Mouse (Mus musculus) forebrain, embryonic 12.5 days (tissue): ENCODE data around the gene Eif5a. TPM values are rescaled to one million over a fixed set of nuclear protein-coding genes. Genes with fewer than 3 reads are reported as not detected.

Experiments
- ATAC-seq: fragments of 200-750 bp; cut with Nextera tagmentation; 2 replicates; pipeline ENCODE4 v1.8.0; 2017; ENCODE audit warnings: moderate TSS enrichment; ENCODE audit not compliant: low FRiP score
- H3K27ac ChIP-seq: fragments of 300-500 bp; sonication (generic); 2 replicates; pipeline ENCODE4 v1.5.1; 2016; ENCODE audit warnings: mild to moderate bottlenecking
- H3K27me3 ChIP-seq: fragments of 300-500 bp; sonication (generic); 2 replicates; pipeline ENCODE4 v1.6.1; 2016; ENCODE audit warnings: mild to moderate bottlenecking
- H3K36me3 ChIP-seq: fragments of 300-500 bp; sonication (generic); replicated peaks from 2 replicates; pipeline ENCODE4 v1.6.1; 2016; ENCODE audit warnings: mild to moderate bottlenecking
- H3K4me1 ChIP-seq: fragments of 300-500 bp; sonication (generic); 2 replicates; pipeline ENCODE4 v1.6.1; 2016
- H3K4me2 ChIP-seq: fragments of 300-500 bp; sonication (generic); 2 replicates; pipeline ENCODE4 v1.6.1; 2016; ENCODE audit warnings: mild to moderate bottlenecking, moderate library complexity
- H3K4me3 ChIP-seq: fragments of 300-500 bp; sonication (generic); replicated peaks from 2 replicates; pipeline ENCODE4 v1.5.1; 2016; ENCODE audit warnings: mild to moderate bottlenecking
- H3K9ac ChIP-seq: fragments of 300-500 bp; sonication (generic); 2 replicates; pipeline ENCODE4 v1.6.1; 2016; ENCODE audit warnings: mild to moderate bottlenecking
- H3K9me3 ChIP-seq: fragments of 300-500 bp; sonication (generic); 2 replicates; pipeline ENCODE4 v1.6.1; 2016
- WGBS: fragments of 180-500 bp; shearing (Covaris S2); methylation state at CpG from one replicate; pipeline ENCODE4 v1.1.7; 2016; 5-methylcytosine and 5-hydroxymethylcytosine counted together
- polyA plus RNA-seq: library from polyadenylated mRNA; unstranded; fragments of >200 nt; fragmentation: Nextera tagmentation; extraction: Ambion mirVana; gene quantifications from 2 replicates; pipeline ENCODE4 v1.2.1, GENCODE M21; 2016

Eif5a gene
- polyA plus RNA-seq, 1 experiment from 2014 or later: 1,678 TPM

GRCm38 (mm10) chr11:69884240-69884639, 37.5 kb downstream of the Eif5a start:
- no peak overlapping the region for H3K27ac ChIP-seq
- 90% methylated on average over 9 of the region's 9 CpGs for WGBS
- peaks cover 27% of the 10 kb centered on the region for H3K4me1 ChIP-seq
- H3K4me2 ChIP-seq: no peak overlapping the region
- H3K27me3 ChIP-seq: peaks cover 30% of the 10 kb centered on the region
- H3K9me3 ChIP-seq: no peaks in the 10 kb centered on the region
- H3K4me3 ChIP-seq: no peak overlapping the region
- H3K9ac ChIP-seq: no peak overlapping the region
- no peak for ATAC-seq
- no peaks in the 10 kb centered on the region for H3K36me3 ChIP-seq

GRCm38 (mm10) chr11:69883527-69884151, 38.1 kb downstream of the Eif5a start:
- Histone ChIP-seq H3K9me3 (no peaks in the 10 kb centered on the region), H3K9ac (no peak overlapping the region), H3K27me3 (peaks cover 31% of the 10 kb centered on the region), H3K36me3 (no peaks in the 10 kb centered on the region), H3K4me1 (peaks cover 28% of the 10 kb centered on the region), H3K4me3 (no peak overlapping the region), H3K4me2 (no peak overlapping the region), H3K27ac (no peak overlapping the region)
- WGBS: 93% methylated on average over 8 of the region's 8 CpGs
- no peak for ATAC-seq

- H3K4me3 ChIP-seq: no peak overlapping the region
- peaks cover 31% of the 10 kb centered on the region for H3K27me3 ChIP-seq
- no peak overlapping the region for H3K9ac ChIP-seq
- no peak for ATAC-seq
- no peak overlapping the region for H3K4me2 ChIP-seq
- 63% methylated on average over 4 of the region's 4 CpGs for WGBS
- H3K4me1 ChIP-seq: peaks cover 28% of the 10 kb centered on the region
- no peak overlapping the region for H3K27ac ChIP-seq
- no peaks in the 10 kb centered on the region for H3K36me3 ChIP-seq
- H3K9me3 ChIP-seq: no peaks in the 10 kb centered on the region
Observed at GRCm38 (mm10) chr11:69883066-69883465, 38.7 kb downstream of the Eif5a start.

DNA sequence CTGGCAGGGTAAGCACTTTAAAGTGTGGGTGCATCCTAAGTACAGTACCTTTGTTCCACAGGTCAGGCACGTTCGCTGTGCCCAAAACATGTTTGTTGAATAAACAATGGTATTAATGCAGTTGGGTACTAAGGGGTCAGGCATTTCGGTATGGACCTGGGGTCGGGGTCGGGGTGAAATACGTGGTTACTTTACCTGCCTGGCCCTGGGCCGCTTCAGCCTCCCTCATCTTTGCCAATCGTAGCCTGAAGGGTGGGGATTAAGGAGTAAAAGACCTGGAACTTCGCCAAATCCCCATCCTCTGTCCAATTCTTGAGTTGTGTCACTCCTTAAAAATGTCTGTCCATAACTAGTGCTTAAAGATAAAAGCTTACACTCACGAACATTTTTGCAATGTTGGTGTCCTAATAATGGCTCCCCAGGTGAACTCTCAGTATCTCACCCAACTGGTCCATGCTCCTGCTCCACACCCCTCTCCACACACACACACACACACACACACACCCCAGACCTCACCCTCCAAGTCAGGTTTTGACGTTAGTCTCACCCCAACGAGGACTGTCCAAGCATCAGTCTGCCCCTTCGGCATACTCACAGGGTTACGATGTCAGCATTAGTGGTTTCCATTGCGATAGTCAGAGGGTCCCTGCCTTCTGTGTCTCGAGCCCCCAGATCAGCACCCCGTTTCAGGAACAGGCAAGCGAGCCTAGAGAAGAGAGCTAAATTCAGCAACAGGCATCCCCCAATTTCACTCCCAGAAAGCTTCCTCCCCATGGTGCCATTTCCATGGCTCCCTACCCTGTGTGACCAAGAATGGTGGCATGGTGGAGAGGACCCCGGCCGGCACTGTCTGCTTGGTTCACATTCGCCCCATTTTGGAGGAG, 39.7 kb downstream of the Eif5a start:
- H3K4me3 ChIP-seq: peak overlapping the region; percentile 43

DNA sequence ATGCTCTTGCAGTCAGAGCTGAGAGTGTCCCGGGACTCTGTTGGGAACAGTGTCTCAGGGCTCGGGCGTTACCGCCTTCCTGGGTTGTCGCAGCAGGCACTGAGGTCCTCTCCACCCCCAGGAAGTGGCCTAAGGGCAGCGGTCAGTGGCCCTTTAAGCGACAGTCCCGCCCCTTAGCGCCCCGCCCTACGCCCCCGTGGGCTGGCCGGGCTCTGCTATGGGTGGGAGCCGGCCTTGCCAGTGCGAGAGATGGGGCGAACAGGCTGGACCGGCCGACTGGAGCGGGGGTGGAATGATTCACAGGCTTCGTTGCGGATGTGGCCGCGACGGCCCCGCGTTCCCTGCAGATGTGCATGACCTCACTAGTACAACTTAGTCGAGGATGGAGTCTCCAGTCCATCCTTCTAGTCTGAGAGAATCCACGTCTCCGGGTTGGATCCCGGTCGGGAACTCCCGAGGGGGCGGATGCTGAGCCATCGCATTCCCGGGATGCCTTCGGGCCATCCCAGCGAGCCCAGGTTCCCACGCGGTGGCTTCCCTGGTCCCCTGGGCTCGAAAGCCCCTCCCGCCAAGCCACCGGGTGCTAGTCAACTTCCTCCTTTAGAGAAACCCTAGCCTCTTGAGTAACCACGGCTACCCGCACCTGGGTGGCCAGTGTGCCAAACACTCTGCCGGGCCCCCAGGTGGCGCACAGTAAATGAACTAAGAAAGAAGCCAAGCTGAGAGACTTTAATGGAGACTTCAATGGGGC, 40.7 kb downstream of the Eif5a start, which contains the start of gene Kctd11:
Gene Kctd11, minus strand, starts transcription at position 554 of the 751 bp plus-strand sequence.
- no peaks in the 10 kb centered on the region for H3K9me3 ChIP-seq
- under 1% methylated on average over 46 of the region's 46 CpGs for WGBS
- peak within 1 kb of the TSS; percentile 69 for H3K4me2 ChIP-seq
- no peaks in the 10 kb centered on the region for H3K36me3 ChIP-seq
- peak within 1 kb of the TSS; percentile 56 for H3K27ac ChIP-seq
- H3K4me3 ChIP-seq: peak within 1 kb of the TSS; percentile 43
- peaks cover 31% of the 10 kb centered on the region for H3K27me3 ChIP-seq
- H3K4me1 ChIP-seq: peaks cover 36% of the 10 kb centered on the region
- peak; percentile 69 for ATAC-seq
- H3K9ac ChIP-seq: peak within 1 kb of the TSS; percentile 48

More for the DNA sequence above, 39.7 kb downstream of the Eif5a start:
- no peak for ATAC-seq
- Histone ChIP-seq H3K4me1 (peaks cover 34% of the 10 kb centered on the region), H3K27ac (no peak overlapping the region), H3K27me3 (peaks cover 31% of the 10 kb centered on the region), H3K9me3 (no peaks in the 10 kb centered on the region), H3K36me3 (no peaks in the 10 kb centered on the region), H3K9ac (peak overlapping the region; percentile 48; the same call in 1 of the 2 replicates), H3K4me2 (peak overlapping the region; percentile 69)
- WGBS: 55% methylated on average over 21 of the region's 21 CpGs

DNA sequence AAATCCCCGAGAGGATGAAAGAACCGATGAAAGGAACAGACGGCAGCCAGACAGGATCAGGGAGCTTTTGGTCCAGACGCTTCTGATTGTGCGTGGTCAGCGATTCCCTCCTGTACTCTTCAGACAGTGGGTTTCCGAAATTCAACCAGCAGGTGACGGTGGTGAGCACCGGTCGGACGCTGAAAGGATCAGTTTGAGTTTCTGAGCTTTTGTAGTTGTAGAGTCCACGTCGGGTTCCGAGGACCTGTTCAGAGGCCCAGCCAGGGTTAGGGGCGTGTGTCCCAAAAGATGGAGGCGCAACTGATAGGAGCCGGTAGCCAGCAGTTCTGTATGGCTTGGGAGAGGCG, 41.3 kb downstream of the Eif5a start:
- Histone ChIP-seq H3K4me2 (peak overlapping the region; percentile 69), H3K36me3 (no peaks in the 10 kb centered on the region), H3K27ac (peak overlapping the region; percentile 56; the same call in 1 of the 2 replicates), H3K9me3 (no peaks in the 10 kb centered on the region), H3K4me3 (peak overlapping the region; percentile 43), H3K4me1 (peaks cover 36% of the 10 kb centered on the region), H3K27me3 (peaks cover 31% of the 10 kb centered on the region), H3K9ac (peak overlapping the region; percentile 48)
- WGBS: under 1% methylated on average over 18 of the region's 18 CpGs
- ATAC-seq: peak; percentile 7; the same call in 1 of the 2 replicates

- no peaks in the 10 kb centered on the region for H3K36me3 ChIP-seq
- H3K9ac ChIP-seq: no peak overlapping the region
- H3K9me3 ChIP-seq: no peaks in the 10 kb centered on the region
- H3K27ac ChIP-seq: no peak overlapping the region
- H3K27me3 ChIP-seq: peaks cover 31% of the 10 kb centered on the region
- no peak for ATAC-seq
- 60% methylated on average over 15 of the region's 15 CpGs for WGBS
- peak overlapping the region; percentile 69 for H3K4me2 ChIP-seq
- peaks cover 36% of the 10 kb centered on the region for H3K4me1 ChIP-seq
- peak overlapping the region; percentile 8 for H3K4me3 ChIP-seq
Observed at GRCm38 (mm10) chr11:69879711-69880110, 42.0 kb downstream of the Eif5a start.

- H3K4me1 ChIP-seq: peaks cover 36% of the 10 kb centered on the region
- H3K9ac ChIP-seq: no peak overlapping the region
- ATAC-seq: no peak
- 87% methylated on average over 6 of the region's 6 CpGs for WGBS
- H3K27ac ChIP-seq: no peak overlapping the region
- no peaks in the 10 kb centered on the region for H3K9me3 ChIP-seq
- no peak overlapping the region for H3K4me3 ChIP-seq
- H3K27me3 ChIP-seq: peaks cover 31% of the 10 kb centered on the region
- no peak overlapping the region for H3K4me2 ChIP-seq
- no peaks in the 10 kb centered on the region for H3K36me3 ChIP-seq
Observed at GRCm38 (mm10) chr11:69878952-69879351, 42.8 kb downstream of the Eif5a start.

GRCm38 (mm10) chr11:69878399-69878798, 43.4 kb downstream of the Eif5a start:
- Histone ChIP-seq H3K9me3 (no peaks in the 10 kb centered on the region), H3K4me2 (no peak overlapping the region), H3K27ac (no peak overlapping the region), H3K4me3 (no peak overlapping the region), H3K9ac (no peak overlapping the region), H3K4me1 (peaks cover 36% of the 10 kb centered on the region), H3K36me3 (no peaks in the 10 kb centered on the region), H3K27me3 (peaks cover 31% of the 10 kb centered on the region)
- 82% methylated on average over 3 of the region's 3 CpGs for WGBS
- ATAC-seq: no peak

GRCm38 (mm10) chr11:69877878-69878277, 43.9 kb downstream of the Eif5a start, which contains the start of gene Tmem95:
TSS of gene Tmem95 (minus strand) at chr11:69878018.
- WGBS: 92% methylated on average over 11 of the region's 11 CpGs
- 0 out of 2 replicates have a peak within 1 kb of the TSS, but pooled peaks have one; percentile 14 for H3K4me3 ChIP-seq
- H3K27ac ChIP-seq: no peak within 1 kb of the TSS; the same call in 1 of the 2 replicates
- H3K9me3 ChIP-seq: no peaks in the 10 kb centered on the region
- H3K9ac ChIP-seq: no peak within 1 kb of the TSS
- no peaks in the 10 kb centered on the region for H3K36me3 ChIP-seq
- peak within 1 kb of the TSS; percentile 44 for H3K4me2 ChIP-seq
- peaks cover 36% of the 10 kb centered on the region for H3K4me1 ChIP-seq
- H3K27me3 ChIP-seq: peaks cover 31% of the 10 kb centered on the region
- ATAC-seq: no peak

DNA sequence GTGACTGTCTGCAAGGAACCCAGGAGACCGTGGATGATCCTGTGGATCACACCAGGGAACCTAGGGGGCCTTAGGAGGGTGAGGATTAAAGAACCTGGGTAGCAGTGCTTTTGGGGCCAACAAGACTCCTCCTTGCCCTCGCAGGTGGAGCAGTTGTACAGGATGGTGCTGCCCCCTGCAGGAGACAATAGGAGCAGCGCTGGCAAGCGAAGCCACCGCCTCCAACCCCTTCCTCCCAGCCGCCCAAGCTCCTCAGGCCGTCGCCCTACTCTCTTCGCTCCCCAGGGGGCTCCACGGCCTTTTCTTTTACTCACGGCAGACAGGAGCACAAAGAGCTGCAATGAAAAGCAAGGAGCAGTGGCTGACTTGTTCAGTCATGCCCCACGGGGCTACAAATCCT, 44.9 kb downstream of the Eif5a start:
- peaks cover 25% of the 10 kb centered on the region for H3K27me3 ChIP-seq
- no peak overlapping the region; the same call in 1 of the 2 replicates for H3K27ac ChIP-seq
- H3K4me3 ChIP-seq: 0 out of 2 replicates have a peak overlapping the region, but pooled peaks have one; percentile 14
- ATAC-seq: peak; percentile 21; the same call in 1 of the 2 replicates
- peak overlapping the region; percentile 44 for H3K4me2 ChIP-seq
- H3K36me3 ChIP-seq: no peaks in the 10 kb centered on the region
- no peaks in the 10 kb centered on the region for H3K9me3 ChIP-seq
- 2% methylated on average over 12 of the region's 12 CpGs for WGBS
- H3K4me1 ChIP-seq: peaks cover 34% of the 10 kb centered on the region
- H3K9ac ChIP-seq: no peak overlapping the region

DNA sequence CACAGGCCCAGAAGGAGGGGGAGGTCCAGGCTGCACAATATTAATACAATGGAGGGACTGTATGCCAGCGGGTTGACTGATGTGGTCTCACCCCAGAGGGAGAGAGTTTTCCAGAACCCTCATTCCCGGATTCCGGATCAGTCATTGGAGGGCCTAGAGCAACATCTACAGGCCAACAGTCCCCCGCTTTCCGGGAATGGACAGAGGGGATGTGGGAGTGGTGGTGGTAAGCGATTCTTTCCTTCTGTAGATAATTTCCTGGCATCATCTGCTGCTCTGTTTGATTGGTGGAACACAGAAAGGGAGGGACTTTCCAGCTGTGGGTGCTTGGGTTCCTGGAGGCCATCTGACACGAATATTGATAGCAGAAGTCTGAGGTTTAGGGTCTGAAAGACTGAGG, 45.6 kb downstream of the Eif5a start:
- Histone ChIP-seq H3K27me3 (peaks cover 18% of the 10 kb centered on the region), H3K4me3 (no peak overlapping the region), H3K9me3 (no peaks in the 10 kb centered on the region), H3K4me2 (no peak overlapping the region), H3K4me1 (peaks cover 28% of the 10 kb centered on the region), H3K36me3 (no peaks in the 10 kb centered on the region), H3K9ac (no peak overlapping the region), H3K27ac (no peak overlapping the region)
- no peak for ATAC-seq
- 74% methylated on average over 7 of the region's 7 CpGs for WGBS
